Mouse (Mus musculus): ENCODE measurements around the gene Fbh1.

GRCm38 (mm10) chr2:11801299-11801930 is 24.0 kb upstream of the Fbh1 start:
- no peak for TF ChIP-seq MAX (IDR thresholded peaks at IDR 0.05; ENCODE audit: low read depth)
- TF ChIP-seq POLR2A (IDR thresholded peaks at IDR 0.05; ENCODE audit: insufficient read length, low read depth) = no peak
- TF ChIP-seq TCF12 (IDR thresholded peaks at IDR 0.05; ENCODE audit: insufficient read depth, poor library complexity, severe bottlenecking) = no peak
- TF ChIP-seq SRF (IDR thresholded peaks at IDR 0.05; ENCODE audit: control insufficient read depth, insufficient read length, low read depth) = no peak
- TF ChIP-seq MYOG (IDR thresholded peaks at IDR 0.05; ENCODE audit: control insufficient read depth in 1 of 3, insufficient read depth in 1 of 3, insufficient read length in 2 of 3, low read depth in 2 of 3) = no peak
- TF ChIP-seq USF1 (IDR thresholded peaks at IDR 0.05; ENCODE audit: low read depth) = no peak
- TF ChIP-seq POLR2AphosphoS2 (IDR thresholded peaks at IDR 0.05; ENCODE audit: insufficient read length, low read depth) = no peak
- TF ChIP-seq CEBPB (IDR thresholded peaks at IDR 0.05; ENCODE audit: insufficient read depth, poor library complexity, severe bottlenecking) = no peak
- no peak for TF ChIP-seq MYOD1 (IDR thresholded peaks at IDR 0.05; ENCODE audit: control insufficient read depth in 1 of 3, insufficient read length in 2 of 3, low read depth in 2 of 3)
- TF ChIP-seq E2F4 (IDR thresholded peaks at IDR 0.05; ENCODE audit: insufficient read depth) = no peak
- no peak for TF ChIP-seq TCF3 (IDR thresholded peaks at IDR 0.05; ENCODE audit: insufficient read length, low read depth)
